Mouse (Mus musculus) spleen, postnatal 14 days (tissue): ENCODE measurements around the gene Eml2.

Source experiments
- DNase-seq, 2 experiments: peaks; one replicate each; pipeline ENCODE4 v3.0.0; 2021 to 2022; ENCODE audit warnings: low spot score in 2 of 2

Gene Eml2

DNA sequence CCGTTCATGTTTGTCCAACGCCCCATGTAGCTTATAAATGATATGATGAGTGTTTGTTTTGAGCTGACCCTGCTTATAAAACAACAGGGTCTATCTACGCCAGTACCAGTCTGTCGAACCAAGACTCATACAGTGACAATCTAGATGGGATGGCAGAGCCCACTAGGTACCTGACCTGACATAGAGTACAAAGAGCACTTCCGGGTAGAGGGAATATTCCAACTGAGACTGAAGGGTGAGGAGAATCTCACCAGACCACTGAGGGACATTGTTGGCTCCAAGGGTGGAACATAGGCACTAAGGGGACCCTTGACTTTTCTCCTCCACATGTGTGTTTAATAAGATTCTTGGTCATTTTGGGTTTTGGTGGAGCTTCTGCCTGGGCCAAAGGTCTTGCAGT is 53.2 kb downstream of the Eml2 start:
- no peak for DNase-seq

DNA sequence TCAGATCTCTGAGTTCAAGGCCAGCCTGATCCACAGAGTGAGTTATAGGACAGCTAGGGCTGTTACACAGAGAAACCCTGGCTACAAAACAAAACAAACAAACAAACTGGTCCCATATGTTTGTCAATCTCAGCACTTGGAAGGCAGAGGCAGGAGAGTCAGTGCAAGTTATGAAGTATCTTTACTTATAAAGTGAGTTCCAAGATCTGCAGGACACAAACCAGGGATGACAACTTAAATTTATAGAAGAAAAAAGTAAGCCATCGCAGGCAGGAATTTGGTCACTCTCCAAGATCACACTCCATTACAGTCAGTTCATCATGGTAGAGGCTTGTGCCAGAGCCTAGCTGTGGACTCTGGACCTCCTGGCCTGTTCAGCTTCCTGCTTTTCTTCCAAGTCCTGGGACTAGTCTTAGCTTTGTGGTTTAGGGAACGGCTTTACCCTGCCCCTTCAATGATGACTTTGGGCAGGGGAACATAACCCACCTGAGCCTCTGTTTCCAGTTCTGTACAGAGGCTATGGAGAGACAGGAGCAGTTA is 53.9 kb downstream of the Eml2 start:
- no peak for DNase-seq

DNA sequence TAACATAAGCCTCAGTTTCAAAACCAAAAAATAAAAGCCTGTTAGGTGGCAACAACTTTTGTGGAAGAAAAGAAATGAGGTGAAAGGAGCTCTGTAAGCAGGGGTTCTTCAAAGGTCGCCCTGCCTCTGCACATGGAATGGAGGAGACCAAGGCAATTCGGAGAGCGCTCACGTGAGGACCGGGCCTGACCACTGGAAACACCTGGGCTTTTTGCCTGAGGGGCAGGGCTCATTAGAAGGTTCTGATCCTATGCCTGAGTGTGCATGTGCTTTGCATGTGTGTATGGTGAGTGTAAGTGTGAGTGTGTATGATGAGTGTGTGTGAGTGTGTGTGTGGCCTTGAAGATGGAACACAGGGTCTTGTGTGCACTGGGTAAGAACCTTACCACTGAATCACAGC is 54.7 kb downstream of the Eml2 start:
- DNase-seq, result no peak

DNA sequence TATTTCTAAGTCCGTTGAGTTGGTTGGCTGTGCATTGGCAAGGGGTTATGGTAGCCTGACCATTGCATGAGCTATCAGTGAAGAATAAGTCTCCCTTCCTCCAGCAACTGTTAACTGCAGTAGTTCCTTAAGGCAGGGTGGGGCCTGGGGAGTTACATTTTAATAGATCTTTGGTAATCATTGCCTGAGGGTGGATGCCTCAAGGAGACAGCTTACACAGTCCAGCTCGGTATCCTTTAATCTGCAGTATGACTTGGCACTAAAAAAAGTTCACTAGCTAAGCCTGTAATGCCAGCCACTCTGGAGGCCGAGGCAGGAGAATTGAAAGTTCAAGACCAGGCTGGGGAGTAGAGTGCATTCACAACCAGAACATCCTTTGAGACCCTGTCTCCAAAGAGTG is 55.6 kb downstream of the Eml2 start:
- no peak for DNase-seq

DNA sequence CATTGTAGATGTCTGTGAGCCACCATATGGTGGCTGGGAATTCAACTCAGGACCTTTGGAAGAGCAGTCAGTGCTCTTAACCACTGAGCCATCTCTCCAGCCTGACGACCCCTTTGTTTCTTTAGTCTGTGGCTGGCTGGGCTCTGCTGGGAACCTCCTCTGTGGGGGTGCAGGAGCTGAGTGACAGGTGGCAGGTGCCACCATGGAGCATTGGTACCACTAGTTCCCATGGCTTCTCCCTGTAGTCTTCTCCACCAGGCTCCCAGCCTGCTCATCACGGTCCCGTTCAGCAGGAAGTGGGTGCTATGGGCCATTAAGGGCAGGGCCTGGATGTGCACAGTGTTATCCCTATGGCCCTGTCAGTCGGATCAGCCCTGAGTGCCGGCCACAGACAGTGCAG is 58.4 kb downstream of the Eml2 start:
- no peak for DNase-seq

DNA sequence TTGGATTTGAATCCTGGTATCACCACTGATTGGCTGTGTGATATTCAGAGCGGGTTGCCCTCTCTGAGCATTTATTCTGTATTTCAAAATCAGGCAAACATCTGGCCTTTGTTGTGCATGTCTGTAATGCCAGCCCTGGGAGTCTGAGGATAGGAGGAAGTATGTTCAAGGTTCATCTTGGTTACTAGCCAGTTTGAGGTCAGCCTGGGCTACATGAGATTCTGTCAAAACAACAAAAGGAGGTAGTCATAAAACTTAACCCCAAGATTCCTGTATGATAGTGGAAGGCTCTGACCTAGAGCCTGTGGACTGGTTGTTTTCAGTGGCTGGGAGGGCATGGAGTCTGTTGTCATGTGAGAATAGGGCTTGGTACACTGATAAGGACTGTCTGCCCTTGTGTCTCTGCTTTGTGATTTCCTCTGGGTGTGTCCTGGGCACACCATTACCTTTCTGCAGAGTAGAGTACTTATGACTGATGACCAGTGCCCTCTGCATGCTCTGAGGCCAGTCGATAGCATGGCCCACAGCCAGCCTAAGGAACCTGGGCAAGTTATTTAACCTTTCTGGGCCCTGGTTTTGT is 59.0 kb downstream of the Eml2 start:
- no peak for DNase-seq

DNA sequence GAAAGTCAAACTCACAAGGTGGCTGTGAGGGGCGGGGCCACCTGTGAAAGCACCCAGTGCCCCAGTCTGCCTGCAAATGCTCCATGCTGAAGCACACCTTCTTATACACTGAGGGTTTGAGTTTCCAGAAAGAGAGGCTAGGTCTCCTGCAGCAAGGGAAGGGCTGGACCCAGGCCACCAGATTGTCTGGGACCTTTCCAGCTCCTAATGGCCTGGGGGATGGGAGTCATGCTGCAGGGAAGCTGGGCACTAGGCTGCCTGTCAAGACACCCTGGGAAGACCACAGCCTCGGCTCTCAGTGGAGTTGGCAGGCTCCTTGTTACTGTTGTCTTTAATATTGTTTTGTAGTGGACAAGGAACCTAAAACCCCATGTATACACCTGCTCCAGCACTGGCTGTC is 60.2 kb downstream of the Eml2 start:
- DNase-seq, result no peak

DNA sequence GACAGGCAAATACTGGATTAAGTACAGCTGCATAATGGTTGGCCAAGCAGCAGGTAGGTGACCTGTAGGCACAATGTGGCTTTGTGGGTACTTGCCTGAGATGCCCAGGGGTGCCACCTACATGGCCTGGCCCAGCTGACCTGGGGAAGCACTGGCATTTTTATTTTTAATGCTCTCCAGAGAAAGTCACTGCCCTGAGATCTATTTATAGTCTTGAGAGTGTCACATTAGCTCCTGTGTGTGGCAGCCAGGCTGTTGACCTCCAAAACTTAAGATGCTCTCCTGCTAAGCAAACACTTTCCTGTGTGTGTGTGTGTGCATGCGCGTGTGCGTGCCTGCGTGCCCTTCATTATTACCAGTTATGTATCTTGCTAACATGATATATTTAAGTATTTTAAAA is 62.1 kb downstream of the Eml2 start:
- no peak for DNase-seq

DNA sequence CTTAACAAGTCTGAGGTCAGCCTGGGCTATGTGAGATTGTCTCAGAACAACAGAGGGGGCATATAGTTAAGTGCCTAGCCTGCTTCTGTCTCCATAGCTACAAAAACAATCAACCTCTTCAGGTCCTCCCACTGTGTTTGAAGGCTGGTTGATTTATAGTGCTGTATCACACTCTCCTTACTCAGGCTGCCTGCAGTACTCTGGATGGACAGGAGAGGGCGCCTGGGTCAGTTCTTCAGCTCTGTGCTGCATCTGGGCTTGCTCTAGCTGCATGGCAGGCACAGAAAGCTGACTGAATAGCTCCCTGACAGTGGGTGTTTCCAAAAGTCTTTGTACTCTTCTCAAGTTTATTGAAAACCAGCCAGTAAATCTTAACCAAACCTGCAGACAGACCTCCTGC is 63.2 kb downstream of the Eml2 start:
- peak; percentile 80 to 89 for DNase-seq

DNA sequence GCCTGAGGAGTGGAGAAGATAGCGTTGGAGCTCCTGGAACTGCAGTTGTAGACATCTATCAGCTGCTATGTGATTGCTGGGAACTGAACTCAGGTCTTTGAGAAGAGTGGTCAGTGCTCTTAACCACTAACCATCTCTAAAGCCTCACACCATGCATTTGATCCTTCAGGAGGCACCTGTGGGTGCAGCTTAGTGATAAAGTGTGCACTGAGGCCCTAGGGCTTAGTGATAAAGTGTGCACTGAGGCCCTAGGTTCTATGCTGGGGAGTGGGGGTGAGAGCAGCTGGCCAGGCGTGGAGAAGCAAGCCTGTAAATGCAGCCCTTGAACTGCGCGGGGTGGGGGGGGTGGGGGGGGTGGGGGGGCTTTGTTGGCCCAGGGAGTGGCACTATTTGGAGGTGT is 63.8 kb downstream of the Eml2 start:
- no peak for DNase-seq

DNA sequence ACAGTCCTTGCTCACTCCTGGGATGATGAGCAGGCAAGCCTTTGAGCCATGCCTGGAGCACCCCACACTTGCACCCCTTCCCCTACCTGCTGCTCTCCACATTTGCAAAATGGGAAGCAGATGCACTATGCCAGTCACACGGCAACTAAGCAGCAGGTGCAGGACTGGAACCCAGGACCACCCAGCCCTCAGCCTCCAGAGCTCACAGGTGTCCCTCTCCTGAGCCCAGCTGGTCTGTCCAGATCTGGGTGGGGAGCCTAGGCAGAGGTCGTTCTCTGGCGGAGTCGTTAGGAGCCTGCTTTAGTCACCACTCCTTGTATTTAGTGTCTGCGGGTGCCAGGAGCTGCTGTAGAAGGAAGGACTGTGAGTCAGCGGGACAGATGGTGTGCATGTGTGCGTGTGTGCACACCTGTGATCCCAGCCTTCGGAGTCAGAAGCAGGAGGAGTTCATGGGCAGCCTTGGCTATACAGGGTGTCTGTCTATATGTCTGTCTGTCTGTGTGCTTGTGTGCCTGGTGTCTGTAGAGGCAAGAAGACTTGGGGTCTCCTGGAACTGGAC is 64.8 kb downstream of the Eml2 start:
- DNase-seq, result no peak

DNA sequence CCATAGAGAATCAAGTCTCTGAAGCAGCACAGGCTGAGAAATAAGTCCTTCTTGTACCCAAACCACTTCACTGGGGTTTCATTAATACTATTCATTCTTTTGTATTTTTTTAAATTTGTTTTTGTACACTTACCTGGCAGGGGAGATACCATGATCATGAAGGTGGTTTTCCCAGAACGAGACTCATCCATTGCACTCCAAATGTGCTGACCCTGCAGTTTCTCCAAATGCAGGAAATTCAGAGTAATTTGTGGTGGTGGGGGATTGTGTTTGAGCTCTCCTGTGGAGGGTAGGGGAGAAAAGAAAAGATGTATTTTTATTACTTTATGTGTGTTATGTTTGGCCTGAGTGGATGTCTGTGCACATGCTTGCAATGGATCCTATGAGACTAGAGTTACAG is 65.8 kb downstream of the Eml2 start:
- DNase-seq, result no peak

DNA sequence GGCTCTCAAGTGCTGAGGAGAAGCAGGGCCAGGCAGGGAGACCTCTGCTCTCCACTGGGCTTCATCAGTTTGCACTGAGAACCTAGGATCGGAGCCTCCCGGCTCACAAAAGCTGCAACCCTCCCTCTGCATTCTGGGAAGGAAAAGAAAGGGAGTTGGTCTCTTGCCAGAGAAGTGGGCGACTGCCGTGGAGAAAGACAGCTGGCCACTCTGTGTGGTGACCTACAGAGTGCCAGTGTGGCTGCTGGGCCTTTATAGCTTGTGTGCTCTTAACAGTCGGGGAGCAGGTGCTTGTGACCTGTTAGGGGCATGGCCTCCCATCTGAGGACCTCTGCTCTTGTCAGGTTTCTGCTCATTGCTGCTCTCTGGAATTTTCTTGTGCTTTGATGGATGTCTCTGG is 67.6 kb downstream of the Eml2 start:
- DNase-seq, result no peak

DNA sequence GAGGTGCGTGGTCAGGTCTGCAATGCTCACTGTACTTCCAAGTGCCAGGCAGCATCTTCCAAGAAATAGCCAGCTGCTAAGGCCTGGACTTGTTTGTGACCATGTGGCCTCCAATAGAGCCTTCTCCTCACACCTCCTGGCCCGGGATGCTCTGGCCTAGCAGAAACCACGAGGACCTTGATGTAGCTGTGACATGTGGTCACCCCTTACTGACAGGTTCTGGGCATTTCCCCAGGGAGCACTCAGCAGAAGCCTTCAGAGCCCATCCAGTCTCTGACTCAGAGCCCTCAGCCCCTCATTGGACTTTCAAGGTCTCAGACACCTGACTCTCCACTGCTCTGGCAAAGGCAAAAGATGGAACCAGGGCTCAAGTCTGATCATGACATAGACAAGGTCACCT is 68.9 kb downstream of the Eml2 start:
- no peak for DNase-seq

DNA sequence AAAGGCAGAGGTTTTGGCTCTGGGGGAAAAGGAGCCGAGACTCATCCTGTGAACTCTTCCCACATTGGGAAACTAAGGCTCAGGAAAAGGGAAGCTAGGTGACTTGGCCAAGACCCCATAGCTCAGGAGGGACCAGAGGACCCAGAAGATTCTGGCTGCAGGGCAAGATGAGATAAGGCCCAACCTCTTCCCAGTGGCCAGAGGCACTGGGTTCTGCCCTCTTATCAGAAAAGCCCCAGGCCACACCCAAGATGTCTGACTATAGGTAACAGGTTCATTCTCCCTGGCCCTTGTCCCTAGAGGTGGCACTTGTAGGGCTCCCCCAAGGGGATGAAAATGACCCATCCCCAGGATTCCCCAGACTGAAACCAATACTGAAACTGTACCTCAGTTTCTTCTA is 70.6 kb downstream of the Eml2 start:
- no peak for DNase-seq

DNA sequence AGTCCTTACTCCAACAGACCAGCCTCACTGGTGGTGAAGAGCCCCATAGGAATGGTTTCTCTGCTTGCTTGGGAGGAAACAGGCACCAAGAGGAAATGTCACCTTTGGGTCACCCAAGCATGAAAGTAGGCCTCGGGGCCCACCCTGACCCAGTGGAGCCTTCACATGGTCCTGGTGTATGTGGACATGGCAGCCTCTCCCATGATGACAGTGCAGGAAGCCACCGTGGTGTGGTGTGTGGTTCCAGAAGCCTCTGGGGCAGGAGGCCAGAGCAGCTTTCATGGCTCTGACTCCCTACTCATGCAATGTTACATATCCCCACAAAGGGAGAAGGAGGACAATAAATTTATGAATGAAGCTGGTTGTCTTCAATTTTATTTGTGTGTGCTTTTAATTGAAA is 71.3 kb downstream of the Eml2 start:
- no peak for DNase-seq

DNA sequence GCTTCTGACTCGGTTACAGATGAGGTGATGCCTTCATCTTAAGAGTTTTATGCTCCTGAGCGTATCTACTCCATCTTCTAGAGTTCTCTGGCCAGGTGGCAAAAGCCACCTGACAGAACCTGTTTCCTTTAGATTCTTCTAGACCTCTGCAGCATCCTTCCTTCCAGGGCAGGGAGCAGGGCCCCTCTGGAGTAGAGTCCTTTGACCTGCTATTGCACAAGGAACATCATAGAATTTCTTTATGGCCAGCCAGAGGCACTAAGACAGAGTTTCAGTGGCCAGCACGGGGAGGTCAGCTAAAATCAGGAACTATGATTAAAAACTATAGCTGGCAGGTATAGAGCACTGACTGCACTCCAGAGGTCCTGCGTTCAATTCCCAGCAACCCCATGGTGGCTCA is 75.9 kb downstream of the Eml2 start:
- no peak for DNase-seq

DNA sequence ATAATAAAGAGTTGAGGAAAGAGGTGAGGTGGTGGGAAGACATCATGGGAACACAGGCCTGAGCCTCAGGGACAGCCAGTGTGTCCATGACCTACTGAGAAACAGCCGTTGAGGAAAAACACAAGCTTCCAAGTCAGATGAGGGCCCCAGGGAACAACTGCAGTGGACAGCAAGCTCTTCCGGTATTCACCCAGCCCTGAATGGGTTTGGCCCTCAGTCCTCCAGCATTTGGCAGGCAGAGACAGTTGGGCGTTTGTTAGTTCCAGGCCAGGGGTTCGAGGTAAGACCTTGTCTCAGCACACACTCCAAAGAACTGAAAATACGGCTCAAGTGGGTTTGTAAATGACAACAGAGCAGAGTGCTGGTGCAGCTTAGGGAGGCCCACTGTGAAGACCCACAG is 77.2 kb downstream of the Eml2 start:
- DNase-seq, result no peak

DNA sequence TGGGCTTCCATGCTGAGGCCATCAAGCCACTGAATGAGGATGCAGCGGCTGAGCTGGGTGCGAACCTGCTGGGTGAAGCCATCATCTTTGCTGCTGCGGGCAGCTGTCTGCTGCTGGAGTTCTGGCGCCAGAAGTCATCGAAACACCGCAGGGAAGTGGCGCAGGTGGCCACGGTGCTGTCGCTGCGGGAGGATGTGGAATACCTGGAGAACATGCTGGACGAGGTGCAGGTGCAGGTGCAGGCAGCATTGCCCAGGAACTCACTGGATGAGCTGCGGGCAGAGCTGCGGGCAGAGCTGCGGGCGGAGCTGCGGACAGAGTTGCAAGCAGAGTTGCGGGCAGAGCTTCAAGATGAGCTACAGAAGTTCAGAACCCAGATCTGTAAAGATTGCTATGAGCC is 79.2 kb downstream of the Eml2 start:
- DNase-seq, result no peak
